Mouse (Mus musculus) right cerebral cortex, postnatal 36 days (tissue): ENCODE results near the gene Krtap19-9b.

Experiments
- DNase-seq, 2 experiments: peaks; one replicate each; pipeline ENCODE4 v3.0.0; 2022; ENCODE audit warnings: low spot score in 2 of 2, mixed read lengths in 1 of 2

Gene Krtap19-9b

DNA sequence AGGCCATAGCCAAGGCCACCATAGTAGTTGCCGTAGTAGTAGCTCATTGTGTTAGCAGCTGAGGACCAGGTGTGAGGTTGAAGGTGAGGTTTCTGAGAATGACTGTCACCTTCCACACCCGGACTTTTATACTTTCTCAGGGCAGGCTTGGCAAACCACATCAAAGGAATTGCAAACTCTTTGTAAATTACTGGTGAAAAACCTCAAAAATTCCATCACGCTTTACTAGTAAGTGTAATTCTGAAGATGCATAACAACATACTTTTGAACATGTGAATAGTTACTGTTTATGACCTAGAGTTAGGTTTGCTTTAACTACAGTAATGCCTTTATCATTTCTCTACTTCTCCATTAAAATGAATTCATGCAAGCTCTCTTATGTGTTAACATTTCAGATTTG lies at the start of gene Krtap19-9b:
Gene Krtap19-9b, minus strand, starts transcription at position 101 of the 400 bp plus-strand sequence.
- DNase-seq: no peak

DNA sequence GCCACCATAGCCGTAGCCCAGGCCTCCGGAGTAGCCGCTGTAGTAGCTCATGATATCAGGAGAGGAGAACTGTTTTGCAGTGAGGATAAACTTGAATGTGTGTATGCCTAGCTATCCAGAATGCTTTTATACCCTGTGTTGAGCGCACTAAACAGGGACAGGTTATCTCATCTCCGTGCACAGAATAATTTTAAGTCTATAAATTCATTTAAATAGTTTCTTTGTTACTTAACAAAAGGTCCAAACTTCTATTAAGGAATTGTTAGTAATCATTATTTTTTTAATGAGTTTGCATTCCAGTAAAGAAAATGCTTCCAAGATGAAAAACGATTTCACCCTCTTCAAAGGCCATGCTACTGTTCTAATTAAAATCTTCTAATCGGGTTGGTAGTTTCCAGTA lies 30.7 kb upstream of the Krtap19-9b start, which contains the start of gene Krtap16-3:
Gene Krtap16-3, minus strand, starts transcription at position 101 of the 400 bp plus-strand sequence.
- DNase-seq: no peak

GRCm38 (mm10) chr16:88941106-88941505 lies 9.0 kb upstream of the Krtap19-9b start:
- DNase-seq: no peak

DNA sequence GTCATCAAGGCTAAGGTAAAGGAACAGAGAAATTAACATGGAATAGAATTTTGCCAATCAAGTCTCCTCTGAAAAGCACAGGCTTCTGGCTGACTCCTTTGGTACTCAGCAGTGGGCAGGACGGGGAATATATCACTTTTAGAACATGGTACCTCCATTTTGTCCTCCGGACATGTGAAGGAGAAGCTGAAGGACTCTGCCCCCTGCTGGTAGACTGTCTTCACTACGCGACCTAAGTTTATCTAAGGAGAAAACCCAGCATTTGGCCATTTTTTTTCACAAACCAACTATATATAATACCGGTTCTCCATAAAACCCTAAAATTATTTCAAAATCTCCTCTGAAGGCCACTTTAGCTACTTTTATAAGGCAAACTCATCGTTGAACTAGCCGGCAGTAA lies 6.2 kb upstream of the Krtap19-9b start:
- DNase-seq: no peak

- no peak for DNase-seq
Measured at GRCm38 (mm10) chr16:88896357-88896756, 35.7 kb downstream of the Krtap19-9b start, which contains the start of gene Krtap19-5. Gene Krtap19-5 (minus strand): TSS chr16:88896457.

DNA sequence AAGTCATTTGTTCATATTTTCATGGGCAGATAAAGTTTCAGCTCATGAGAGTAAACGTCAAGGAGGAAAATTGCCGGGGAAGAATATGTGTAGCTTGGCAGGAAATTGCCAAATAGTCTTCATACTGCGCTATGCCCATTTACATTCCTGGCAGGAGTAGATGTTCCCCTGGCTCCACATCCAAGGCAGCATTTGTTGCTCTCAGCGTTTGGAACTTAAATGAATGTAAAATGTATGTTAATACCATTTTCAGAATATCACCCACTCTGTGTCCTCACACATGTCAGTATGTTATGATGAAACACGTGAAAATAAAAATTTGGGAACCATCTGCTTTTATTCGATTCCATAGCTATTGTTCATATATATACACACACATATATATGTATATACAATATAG lies 45.2 kb downstream of the Krtap19-9b start:
- no peak for DNase-seq

- DNase-seq: no peak
Measured at GRCm38 (mm10) chr16:88884989-88885388, 47.1 kb downstream of the Krtap19-9b start, which contains the start of gene Krtap19-4. Gene Krtap19-4 (minus strand): TSS chr16:88885089.
